Mouse (Mus musculus): ENCODE measurements around the gene Plac1.

Plac1 gene

GRCm38 (mm10) chrX:53046033-53046432, 193.9 kb downstream of the Plac1 start:
- DNase-seq (ENCODE audit: low spot score), result no peak

GRCm38 (mm10) chrX:53045187-53045903, 194.6 kb downstream of the Plac1 start:
- DNase-seq (ENCODE audit: low spot score), result no peak

- no peak for DNase-seq (ENCODE audit: low spot score)
These were observed 198.9 kb downstream of the Plac1 start for GRCm38 (mm10) chrX:53041006-53041405.

GRCm38 (mm10) chrX:53040138-53040537, 199.8 kb downstream of the Plac1 start:
- DNase-seq (ENCODE audit: low spot score), result no peak

- no peak for DNase-seq (ENCODE audit: low spot score)
These were observed 200.3 kb downstream of the Plac1 start for GRCm38 (mm10) chrX:53039651-53040050.

GRCm38 (mm10) chrX:53038194-53038593, 201.7 kb downstream of the Plac1 start:
- no peak for DNase-seq (ENCODE audit: low spot score)

- DNase-seq (ENCODE audit: low spot score), result no peak
These were observed 210.4 kb downstream of the Plac1 start for GRCm38 (mm10) chrX:53029559-53029958.

- DNase-seq (ENCODE audit: low spot score), result no peak
These were observed 214.3 kb downstream of the Plac1 start for GRCm38 (mm10) chrX:53025471-53026223.

GRCm38 (mm10) chrX:53024268-53024667, 215.6 kb downstream of the Plac1 start:
- DNase-seq (ENCODE audit: low spot score), result peak; percentile 22

GRCm38 (mm10) chrX:53023021-53023420, 216.9 kb downstream of the Plac1 start:
- no peak for DNase-seq (ENCODE audit: low spot score)
